Mouse (Mus musculus) olfactory bulb, adult 2 months (tissue): ENCODE data around the gene Kcnj6.

Experiments
- CTCF ChIP-seq: fragments of 200-500 bp; IDR thresholded peaks from 2 replicates; pipeline ENCODE4 v1.5.1; 2012; ENCODE audit warnings: low read depth, mild to moderate bottlenecking, low read length, moderate library complexity; ENCODE audit not compliant: insufficient read depth
- POLR2A ChIP-seq: fragments of 200-500 bp; IDR thresholded peaks from 2 replicates; pipeline ENCODE4 v1.6.1; 2012; ENCODE audit warnings: mild to moderate bottlenecking, low read depth, low read length, moderate library complexity; ENCODE audit not compliant: insufficient read depth

DNA sequence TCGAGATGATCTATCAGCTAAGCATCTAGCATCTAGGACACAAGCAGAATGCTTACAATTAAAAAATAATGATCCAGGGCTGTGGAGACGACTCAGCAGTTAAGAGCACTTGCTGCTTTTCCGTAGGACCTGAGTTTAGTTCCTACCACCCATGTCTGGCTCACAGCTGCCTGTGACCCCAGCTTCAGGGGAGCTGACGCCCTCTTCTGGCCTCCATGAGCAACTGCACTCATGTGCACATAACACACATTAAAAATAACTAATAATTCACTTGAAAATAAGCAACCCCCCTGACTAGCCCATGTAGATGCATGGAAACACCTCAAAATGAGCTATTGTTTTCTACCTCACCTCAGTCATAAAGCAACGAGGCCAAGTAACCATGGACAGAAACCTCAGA is 211.6 kb downstream of the Kcnj6 start:
- TF ChIP-seq POLR2A (no peak), CTCF (no peak)
